Mouse (Mus musculus): ENCODE measurements around the gene Ppm1d. TPM values are rescaled to one million over a fixed set of nuclear protein-coding genes. Genes with fewer than 3 reads are reported as not detected.
A peak's percentile ranks its signal among the peaks of the same experiment; 100 is the strongest.

Ppm1d gene
- polyA plus RNA-seq, 1 experiment, result 7.3 TPM

DNA sequence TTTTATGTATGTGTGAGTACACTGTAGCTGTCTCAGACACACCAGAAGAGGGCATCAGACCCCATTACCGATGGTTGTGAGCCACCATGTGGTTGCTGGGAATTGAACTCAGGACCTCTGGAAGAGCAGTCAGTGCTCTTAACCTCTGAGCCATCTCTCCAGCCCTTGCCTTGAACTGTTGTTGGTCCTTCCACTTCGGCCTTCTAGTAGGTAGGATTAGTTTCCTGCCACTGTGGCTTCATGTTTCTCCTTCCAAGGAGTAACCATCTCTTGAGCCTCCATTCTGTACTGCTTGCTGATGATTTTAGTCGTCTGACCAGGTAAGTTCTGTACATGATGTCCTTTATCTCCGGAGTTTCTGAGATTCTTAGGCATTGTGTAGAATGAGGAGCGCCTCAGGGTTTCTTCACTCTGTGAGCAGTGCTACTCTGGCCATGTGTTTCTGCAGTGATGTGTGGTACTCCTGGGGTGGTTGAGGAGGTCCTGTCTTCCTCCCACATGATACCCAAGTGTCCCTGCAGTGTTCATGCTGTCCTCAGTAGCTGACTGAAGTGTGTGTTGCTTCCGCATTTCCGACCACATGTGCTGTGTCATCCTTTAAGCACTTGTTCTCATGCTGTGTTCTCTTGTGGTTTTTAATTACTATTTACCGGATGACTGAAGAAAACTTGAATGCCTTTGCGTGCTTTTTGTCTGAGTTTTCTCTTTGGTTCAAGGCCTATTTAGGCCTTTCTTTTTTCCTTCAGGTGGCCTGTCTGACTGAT, 12.7 kb downstream of the Ppm1d start:
- no peak overlapping the region for H3K4me3 ChIP-seq (replicated peaks; ENCODE audit: extremely low read depth, low read depth, low read length)
- 79% methylated on average over 9 of the region's 9 CpGs for WGBS
- TF ChIP-seq CTCF (IDR thresholded peaks at IDR 0.05; ENCODE audit: insufficient read depth, low read length), result no peak
- DNase-seq, result no peak
- H3K4me1 ChIP-seq (ENCODE audit: control insufficient read depth, insufficient read depth, low read length), result peaks cover 3% of the 10 kb centered on the region; the same call in 1 of the 2 replicates

DNA sequence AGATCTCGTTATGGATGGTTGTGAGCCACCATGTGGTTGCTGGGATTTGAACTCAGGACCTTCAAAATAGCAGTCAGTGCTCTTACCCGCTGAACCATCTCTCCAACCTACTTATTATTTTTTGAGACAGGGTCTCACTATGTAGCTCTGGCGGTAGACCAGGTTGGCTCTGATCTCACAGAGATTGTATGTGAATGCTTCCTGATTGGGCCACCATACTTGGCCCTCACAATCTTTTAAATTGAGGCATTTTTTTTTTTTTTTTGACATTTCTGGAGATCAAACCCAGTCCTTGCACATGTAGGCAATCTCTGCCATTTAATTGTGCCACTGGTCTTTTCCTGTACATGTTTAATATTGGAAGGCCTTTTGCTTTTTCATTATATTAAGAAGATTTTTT, 17.7 kb downstream of the Ppm1d start:
- peaks cover 4% of the 10 kb centered on the region for H3K4me1 ChIP-seq (ENCODE audit: control insufficient read depth, insufficient read depth, low read length)
- no peak for TF ChIP-seq POLR2A (IDR thresholded peaks at IDR 0.05; ENCODE audit: borderline replicate concordance, extremely low read depth, low read depth, low read length)
- TF ChIP-seq CTCF (IDR thresholded peaks at IDR 0.05; ENCODE audit: insufficient read depth, low read length), result no peak
- no peak overlapping the region for H3K4me3 ChIP-seq (replicated peaks; ENCODE audit: extremely low read depth, low read depth, low read length)
- no peak for DNase-seq
- WGBS, result 93% methylated on average over 3 of the region's 3 CpGs

DNA sequence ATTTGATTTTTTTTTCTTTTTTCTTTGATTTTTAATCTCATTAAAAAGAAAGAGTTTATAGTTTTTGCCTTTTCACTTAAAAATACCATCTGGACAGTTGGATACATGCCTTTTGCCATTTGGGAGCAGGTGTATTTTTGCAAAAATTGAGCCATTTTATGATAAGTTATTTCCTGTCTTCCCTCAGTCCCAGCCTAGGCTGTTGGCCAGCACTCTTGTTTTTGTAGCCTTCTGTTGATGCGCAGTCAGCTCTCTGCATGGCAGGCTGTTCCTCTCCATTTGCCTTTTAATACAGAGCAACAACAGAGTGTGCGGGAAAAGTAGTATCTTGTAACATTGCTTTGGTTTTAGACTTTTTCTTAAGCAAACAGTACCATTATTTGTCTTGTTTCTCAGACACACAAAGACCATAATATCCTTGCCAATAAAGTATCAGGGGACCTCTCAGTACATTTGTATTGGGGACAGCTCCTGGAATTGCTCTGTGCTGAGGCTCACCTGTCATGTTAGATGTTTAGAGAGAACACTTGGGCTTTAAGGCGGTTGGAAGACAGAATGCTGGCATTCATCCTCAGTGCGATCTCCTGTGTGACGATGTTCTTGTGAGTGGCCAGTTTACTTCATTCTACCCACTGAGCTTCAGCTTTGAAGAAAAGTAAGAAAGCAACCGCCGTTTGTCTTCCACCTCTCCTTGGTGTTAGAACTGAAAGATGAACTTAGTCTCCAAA, 18.3 kb downstream of the Ppm1d start:
- Histone ChIP-seq H3K4me1 (ENCODE audit: control insufficient read depth, insufficient read depth, low read length) (peaks cover 2% of the 10 kb centered on the region; the same call in 1 of the 2 replicates), H3K4me3 (replicated peaks; ENCODE audit: extremely low read depth, low read depth, low read length) (no peak overlapping the region)
- no peak for DNase-seq
- 82% methylated on average over 7 of the region's 7 CpGs for whole genome bisulfite sequencing
- TF ChIP-seq CTCF (IDR thresholded peaks at IDR 0.05; ENCODE audit: insufficient read depth, low read length) (no peak), POLR2A (IDR thresholded peaks at IDR 0.05; ENCODE audit: borderline replicate concordance, extremely low read depth, low read depth, low read length) (no peak)

DNA sequence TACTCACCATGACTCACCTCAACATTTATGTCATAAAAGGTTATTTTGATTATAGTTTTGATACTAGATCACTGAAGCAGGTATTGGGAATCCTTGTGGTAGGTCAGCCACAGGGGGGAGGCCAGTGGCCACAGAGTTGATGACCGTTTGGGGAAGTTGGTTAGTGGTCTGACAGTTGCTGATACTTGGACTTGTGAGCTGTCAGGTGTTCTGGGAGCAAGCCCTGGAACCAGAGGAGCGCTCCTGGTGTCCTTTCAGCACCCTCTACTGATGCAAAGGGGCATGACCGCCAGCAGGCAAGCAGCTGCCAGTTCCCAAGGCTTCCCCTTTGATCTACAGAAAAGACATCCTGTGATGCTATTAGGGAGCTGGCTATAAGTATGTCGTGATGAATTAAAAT, 23.7 kb downstream of the Ppm1d start:
- 51% methylated on average over 4 of the region's 4 CpGs for WGBS
- Histone ChIP-seq H3K4me3 (replicated peaks; ENCODE audit: extremely low read depth, low read depth, low read length) (no peak overlapping the region), H3K4me1 (ENCODE audit: control insufficient read depth, insufficient read depth, low read length) (no peaks in the 10 kb centered on the region)
- TF ChIP-seq POLR2A (IDR thresholded peaks at IDR 0.05; ENCODE audit: borderline replicate concordance, extremely low read depth, low read depth, low read length), result no peak
- TF ChIP-seq CTCF (IDR thresholded peaks at IDR 0.05; ENCODE audit: insufficient read depth, low read length), result peak; percentile 66
- DNase-seq, result peak; percentile 39

DNA sequence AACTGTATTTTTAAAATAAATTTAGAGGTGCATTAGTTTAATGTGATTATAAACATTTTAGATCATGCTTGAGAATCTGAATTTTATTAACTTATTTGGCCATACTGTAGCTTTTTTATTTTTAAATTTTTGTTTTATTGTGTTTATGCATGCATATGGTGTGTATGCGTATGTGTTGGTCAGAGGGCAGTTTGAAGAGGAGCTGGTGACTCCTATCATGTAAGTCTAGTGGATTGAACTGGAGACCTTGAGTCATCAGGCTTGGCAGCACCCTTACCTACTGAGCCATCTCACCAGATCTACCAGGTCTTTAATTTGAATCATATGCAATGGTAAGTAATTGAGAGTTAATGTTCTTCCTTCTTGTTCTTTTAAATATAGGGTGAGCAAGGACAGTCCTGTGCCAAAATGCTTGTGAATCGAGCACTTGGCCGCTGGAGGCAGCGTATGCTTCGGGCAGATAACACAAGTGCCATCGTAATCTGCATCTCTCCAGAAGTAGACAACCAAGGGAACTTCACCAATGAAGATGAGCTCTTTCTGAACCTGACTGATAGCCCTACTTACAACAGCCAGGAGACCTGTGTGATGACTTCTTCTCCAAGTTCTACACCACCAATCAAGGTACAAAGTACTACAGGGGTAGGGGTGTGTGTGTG, 28.3 kb downstream of the Ppm1d start:
- TF ChIP-seq CTCF (IDR thresholded peaks at IDR 0.05; ENCODE audit: insufficient read depth, low read length) (no peak), POLR2A (IDR thresholded peaks at IDR 0.05; ENCODE audit: borderline replicate concordance, extremely low read depth, low read depth, low read length) (no peak)
- 92% methylated on average over 6 of the region's 6 CpGs for WGBS
- Histone ChIP-seq H3K4me1 (ENCODE audit: control insufficient read depth, insufficient read depth, low read length) (no peaks in the 10 kb centered on the region), H3K4me3 (replicated peaks; ENCODE audit: extremely low read depth, low read depth, low read length) (no peak overlapping the region)
- no peak for DNase-seq

DNA sequence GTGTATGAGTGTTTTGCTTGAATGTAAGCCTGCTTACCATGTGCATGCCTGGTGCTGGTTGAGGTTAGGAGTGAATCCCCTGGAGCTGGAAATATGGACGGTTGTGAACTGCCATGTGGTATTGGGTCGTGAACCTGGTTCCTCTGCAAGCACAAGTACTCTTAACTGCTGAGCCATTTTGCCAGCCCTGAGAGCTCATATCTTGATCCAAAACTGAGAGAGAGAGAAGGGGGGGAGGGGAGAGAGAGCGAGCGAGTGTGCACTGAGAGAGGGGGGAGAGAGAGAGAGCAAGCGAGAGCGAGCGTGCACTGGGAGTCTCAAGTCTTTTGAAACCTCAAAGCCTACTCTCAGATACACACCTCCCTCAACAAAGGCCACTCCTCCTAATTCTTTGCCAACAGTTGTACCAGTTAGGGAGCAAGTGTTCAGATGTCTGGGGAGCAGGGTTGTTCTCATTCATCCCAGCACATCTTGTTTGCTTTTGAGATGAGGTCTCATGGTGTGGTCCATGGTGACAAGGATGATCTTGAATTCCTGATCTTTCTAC, 29.1 kb downstream of the Ppm1d start:
- no peaks in the 10 kb centered on the region for H3K4me1 ChIP-seq (ENCODE audit: control insufficient read depth, insufficient read depth, low read length)
- no peak for DNase-seq
- TF ChIP-seq POLR2A (IDR thresholded peaks at IDR 0.05; ENCODE audit: borderline replicate concordance, extremely low read depth, low read depth, low read length), result no peak
- TF ChIP-seq CTCF (IDR thresholded peaks at IDR 0.05; ENCODE audit: insufficient read depth, low read length), result no peak
- WGBS, result 81% methylated on average over 7 of the region's 7 CpGs
- no peak overlapping the region for H3K4me3 ChIP-seq (replicated peaks; ENCODE audit: extremely low read depth, low read depth, low read length)

DNA sequence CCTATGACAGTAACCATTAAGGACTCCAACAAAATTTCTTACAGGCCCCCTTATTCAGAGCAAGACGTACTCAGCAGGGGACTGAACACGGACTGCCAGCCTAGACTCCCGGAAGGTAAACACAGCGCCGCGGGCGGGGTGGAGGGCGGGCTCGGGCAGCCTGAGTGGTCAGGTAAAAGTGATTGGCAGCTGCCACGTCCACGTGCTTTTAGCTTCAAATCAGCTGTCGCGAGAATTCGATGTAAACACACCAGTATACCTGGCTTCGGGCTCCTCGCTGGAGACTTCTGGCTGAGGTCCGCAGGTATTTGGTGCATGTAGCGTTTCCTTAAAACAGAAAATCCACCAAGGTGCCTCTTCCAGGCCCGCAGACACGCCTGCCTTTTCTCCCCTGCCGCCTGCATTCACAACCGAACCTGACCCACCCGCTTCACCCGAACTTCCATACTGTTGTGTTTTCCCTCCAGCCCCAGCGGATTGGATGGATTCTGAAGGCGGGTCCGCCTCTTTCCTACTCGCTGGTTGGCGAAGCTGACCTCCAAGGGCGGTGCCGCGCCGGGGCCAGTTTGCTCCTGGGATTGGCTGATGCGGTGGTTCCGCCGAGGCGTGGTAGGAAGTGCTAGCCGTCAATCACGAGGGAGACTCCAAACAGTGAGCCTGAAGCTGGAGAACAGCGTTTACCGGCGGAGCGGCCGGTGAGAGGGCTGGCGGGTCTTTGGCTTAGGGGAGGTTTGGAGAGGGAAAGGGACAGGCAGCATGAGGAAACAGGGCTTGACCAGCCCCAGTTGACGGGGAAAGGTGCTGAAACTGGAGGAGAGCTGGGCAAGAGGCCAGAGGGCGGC, 41.7 kb downstream of the Ppm1d start, which contains the start of gene Bcas3:
Gene Bcas3, plus strand, starts transcription at position 629 of the 842 bp plus-strand sequence.
- WGBS, result under 1% methylated on average over 47 of the region's 47 CpGs
- DNase-seq, result peak; percentile 97
- peaks cover 5% of the 10 kb centered on the region; the same call in 1 of the 2 replicates for H3K4me1 ChIP-seq (ENCODE audit: control insufficient read depth, insufficient read depth, low read length)
- TF ChIP-seq CTCF (IDR thresholded peaks at IDR 0.05; ENCODE audit: insufficient read depth, low read length) (no peak), POLR2A (IDR thresholded peaks at IDR 0.05; ENCODE audit: borderline replicate concordance, extremely low read depth, low read depth, low read length) (peak; percentile 82)
- peak within 1 kb of the TSS; percentile 94 for H3K4me3 ChIP-seq (replicated peaks; ENCODE audit: extremely low read depth, low read depth, low read length)

DNA sequence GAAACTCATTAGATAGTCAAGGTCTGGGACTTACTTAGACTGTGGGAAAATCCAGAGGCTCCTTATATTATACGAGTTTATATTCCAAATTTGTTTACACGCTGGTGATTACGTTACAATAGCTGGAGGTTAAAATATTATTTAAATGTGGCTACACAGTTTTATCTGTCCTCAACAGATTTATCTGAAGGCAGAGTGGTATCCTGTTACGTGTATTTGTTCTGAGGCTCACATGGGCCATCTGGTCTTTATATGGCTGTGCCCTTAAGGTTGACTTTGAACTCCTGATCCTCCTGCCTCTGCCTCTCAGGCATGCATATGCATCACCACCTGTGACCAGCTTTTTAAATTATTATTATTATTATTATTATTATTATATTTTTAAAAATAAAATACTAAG, 42.8 kb downstream of the Ppm1d start:
- WGBS, result 48% methylated on average over 4 of the region's 4 CpGs
- DNase-seq, result no peak
- TF ChIP-seq CTCF (IDR thresholded peaks at IDR 0.05; ENCODE audit: insufficient read depth, low read length) (no peak), POLR2A (IDR thresholded peaks at IDR 0.05; ENCODE audit: borderline replicate concordance, extremely low read depth, low read depth, low read length) (no peak)
- peaks cover 5% of the 10 kb centered on the region; the same call in 1 of the 2 replicates for H3K4me1 ChIP-seq (ENCODE audit: control insufficient read depth, insufficient read depth, low read length)
- H3K4me3 ChIP-seq (replicated peaks; ENCODE audit: extremely low read depth, low read depth, low read length), result no peak overlapping the region
